Mouse (Mus musculus): ENCODE measurements around the gene Thumpd2.

Gene Thumpd2

GRCm38 (mm10) chr17:81064979-81065311 is at the start of gene Thumpd2:
Gene Thumpd2 (minus strand): TSS chr17:81065082.
- peak; percentile 96 for DNase-seq (ENCODE audit: low spot score)

- no peak for DNase-seq (ENCODE audit: low spot score)
Observed at GRCm38 (mm10) chr17:81104237-81104636, 39.4 kb upstream of the Thumpd2 start.

GRCm38 (mm10) chr17:81102866-81103265 is 38.0 kb upstream of the Thumpd2 start:
- DNase-seq (ENCODE audit: low spot score), result no peak

DNA sequence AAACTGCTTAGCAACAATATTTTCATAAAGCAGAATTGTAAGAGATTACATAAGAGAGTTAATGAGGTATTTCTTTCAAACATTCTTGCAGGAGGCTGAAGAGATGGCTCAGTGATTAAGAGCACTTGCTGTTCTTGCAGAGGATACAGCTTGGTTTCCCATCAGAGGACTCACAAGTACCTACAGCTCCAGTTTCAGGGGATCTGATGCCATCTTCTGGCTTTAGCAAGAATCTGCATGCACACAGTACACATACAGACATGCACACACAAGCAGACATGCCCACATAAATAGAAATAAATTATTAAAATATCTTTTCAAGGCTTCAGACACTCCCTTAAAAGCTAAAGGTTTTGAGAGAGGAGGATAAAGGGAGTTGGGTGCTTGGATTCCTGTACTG is 33.6 kb upstream of the Thumpd2 start:
- no peak for DNase-seq (ENCODE audit: low spot score)

DNA sequence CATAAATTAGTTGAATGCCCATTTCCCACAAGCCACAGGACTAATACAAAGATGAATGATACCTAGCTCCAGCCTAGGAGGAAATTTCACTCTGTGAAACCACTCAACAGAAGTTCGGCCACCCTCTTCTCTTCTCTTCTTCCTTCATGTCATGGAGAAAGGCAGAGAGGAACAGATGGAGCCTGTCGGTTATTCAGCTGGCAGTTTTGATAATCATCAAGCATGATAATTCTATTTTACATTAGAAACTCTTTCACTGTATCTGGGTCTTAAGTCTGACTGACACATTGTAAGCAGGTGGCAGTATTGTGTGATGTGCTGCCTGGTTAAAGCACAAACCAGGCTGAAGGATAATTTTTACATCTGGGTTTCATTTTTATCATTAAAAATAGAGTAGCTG is 31.6 kb upstream of the Thumpd2 start:
- no peak for DNase-seq (ENCODE audit: low spot score)

DNA sequence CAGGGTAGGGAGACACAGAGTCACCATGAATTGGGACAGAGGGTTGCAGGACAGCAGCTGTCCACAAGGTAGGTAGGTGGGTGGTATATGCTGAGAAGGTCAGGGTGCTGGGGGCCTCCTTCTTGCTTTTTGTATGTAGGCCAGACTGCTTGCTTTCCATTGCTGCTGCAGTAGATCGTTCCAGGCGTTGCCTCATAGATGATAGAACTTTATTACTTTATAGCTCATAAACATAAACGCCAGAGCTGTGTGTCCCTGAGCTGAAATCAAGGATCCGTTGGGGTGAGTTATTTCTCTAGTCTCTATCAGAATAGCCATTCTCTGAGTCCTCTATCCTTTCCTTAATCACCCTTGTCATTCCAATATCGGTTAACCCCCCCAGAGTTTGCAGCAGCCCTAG is 27.9 kb upstream of the Thumpd2 start:
- DNase-seq (ENCODE audit: low spot score), result no peak

DNA sequence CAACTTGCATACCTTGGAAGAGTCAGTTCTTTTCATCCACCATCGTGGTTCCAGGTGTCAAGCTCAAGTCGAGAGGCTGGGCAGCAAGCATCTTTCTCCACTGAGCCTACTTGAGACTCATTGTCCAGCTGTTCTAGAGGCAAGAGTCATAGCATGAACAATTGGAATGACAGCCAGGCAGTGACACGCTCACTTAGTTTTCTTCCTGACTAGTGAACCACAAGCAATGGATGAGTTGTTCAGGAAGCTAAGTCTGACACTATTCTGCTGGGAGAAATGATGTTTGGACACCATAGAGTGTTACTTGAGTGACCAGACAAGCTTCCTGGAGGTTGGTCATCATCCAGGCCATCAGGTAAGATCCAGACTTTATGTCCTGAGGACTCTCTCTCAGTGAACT is 24.0 kb upstream of the Thumpd2 start:
- no peak for DNase-seq (ENCODE audit: low spot score)

DNA sequence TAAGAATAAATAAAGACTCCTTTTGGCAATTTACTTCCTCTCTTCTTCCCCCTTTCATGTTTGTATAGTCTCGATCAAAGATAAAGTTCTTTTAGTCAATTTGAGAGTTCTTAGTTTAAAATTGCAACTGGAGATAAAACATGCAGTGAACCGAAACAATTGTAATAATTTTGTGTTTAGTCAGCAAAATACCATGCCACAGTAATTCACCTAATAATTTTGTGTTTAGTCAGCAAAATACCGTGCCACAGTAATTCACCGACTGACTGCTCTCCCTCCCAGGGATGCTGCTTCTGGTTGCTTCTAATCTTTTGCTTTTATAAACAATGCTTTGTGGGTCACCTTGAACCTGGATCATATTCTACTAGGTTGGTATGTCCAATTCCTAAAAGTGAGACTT is 22.9 kb upstream of the Thumpd2 start:
- DNase-seq (ENCODE audit: low spot score), result no peak

DNA sequence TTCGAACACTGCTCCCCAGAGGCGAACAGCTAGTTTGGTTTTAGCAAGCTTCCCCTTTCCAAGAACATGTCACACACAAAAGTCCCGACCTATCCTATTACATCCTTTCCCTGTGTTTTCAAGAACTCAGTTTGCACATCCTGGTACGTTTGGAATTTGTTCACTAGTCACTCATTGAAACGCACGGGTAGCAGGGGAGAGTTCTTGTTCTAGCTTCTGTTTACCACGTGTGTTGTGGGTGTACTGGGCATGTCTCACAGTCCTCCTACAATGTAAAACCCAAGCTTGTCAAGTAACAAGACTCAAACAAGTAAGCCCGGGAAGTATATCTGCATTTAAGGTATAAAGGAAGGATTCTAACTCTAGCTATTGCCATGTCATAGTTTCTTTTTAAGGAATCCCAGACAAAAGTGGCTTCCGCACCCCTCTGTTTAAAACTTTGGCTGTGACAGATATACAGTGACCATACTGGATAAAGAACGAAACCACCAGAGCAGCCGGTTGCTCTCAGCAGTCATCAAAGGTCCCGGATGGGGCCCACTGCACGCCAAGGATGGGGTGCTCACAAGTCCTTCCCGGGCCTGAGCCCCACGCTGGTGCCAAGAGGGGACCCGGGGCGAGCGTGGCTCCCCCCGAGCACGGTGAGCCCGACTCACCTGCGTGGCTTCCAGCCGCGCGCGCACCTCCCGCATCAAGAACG is 453 bp downstream of the Thumpd2 start:
- peak; percentile 39 for DNase-seq (ENCODE audit: low spot score)

GRCm38 (mm10) chr17:81063346-81063745 is 1.5 kb downstream of the Thumpd2 start:
- DNase-seq (ENCODE audit: low spot score), result peak; percentile 2

DNA sequence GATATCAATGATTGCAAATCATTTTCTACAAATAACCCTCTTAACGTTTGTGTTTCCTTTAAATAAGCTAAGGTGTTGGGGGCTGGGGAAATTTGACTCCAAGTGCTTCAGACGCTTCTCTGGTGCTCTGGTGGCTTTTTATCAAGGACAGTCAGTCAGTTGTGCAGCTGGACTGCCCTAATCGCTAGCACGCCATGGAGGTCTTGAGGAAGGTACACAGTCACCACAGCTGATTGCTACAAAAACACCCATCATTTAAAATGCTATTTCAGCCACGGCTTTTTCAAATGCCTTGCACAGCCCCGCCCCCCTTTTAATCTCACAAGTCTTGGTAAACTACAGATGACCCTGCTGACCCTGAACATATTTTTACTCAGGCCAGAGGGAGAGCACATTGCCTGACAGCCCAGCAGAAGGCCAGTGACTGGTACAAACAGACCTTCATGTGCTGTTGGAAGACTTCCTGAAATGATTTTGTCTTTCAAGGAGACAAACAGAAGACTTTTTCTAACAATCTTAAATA is 2.5 kb downstream of the Thumpd2 start:
- peak; percentile 41 for DNase-seq (ENCODE audit: low spot score)

DNA sequence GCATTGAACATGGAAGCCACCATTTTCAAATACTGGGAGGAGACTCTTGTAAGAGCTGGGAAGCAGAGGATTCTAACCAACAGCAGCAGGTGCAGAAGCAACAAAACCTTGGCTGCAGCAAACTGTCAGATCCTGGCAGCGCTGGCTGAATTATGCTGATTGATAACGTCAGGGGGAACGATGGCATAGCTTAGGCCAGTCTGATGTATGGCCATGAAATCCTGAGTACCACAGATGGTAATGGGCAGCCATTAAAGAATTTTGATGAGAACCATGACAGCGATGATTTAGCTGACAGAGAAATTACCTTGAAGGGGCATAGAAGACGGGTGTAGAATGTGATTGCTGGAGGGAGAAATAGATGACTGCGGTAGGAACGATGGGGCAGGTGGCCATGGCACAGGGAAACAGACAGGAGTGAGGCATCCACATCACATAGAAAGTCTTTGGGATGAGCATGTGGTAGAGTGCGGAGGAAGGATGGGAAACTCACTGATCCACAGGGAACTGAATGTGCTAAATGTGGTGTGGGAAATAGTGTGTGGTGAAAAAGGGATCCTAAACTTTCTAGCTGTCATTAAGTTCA is 8.0 kb downstream of the Thumpd2 start:
- DNase-seq (ENCODE audit: low spot score), result peak; percentile 19

GRCm38 (mm10) chr17:81056035-81056434 is 8.8 kb downstream of the Thumpd2 start:
- peak; percentile 13 for DNase-seq (ENCODE audit: low spot score)

DNA sequence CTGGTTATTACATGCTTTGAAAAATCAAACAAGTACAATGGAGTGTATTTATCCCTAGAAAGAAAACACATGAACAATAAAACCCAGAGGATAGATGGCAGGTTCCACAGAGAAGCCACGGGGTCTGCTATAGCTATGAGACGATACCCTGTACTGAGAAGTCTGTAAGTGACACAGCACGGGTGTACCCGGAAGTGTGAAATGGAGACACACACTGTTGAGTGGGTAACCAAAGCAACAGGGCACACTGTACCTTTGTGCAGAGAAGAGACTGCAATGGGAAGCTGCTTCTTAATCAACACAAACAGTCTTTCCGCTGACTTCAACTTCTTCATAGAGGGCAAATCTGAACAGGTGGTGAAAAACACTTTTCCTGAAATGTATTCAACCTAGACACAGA is 9.4 kb downstream of the Thumpd2 start:
- DNase-seq (ENCODE audit: low spot score), result no peak

GRCm38 (mm10) chr17:81053274-81053673 is 11.6 kb downstream of the Thumpd2 start:
- no peak for DNase-seq (ENCODE audit: low spot score)

- no peak for DNase-seq (ENCODE audit: low spot score)
Observed at GRCm38 (mm10) chr17:81047930-81048564, 16.8 kb downstream of the Thumpd2 start.

GRCm38 (mm10) chr17:81045525-81046150 is 19.2 kb downstream of the Thumpd2 start:
- peak; percentile 73 for DNase-seq (ENCODE audit: low spot score)

GRCm38 (mm10) chr17:81045115-81045514 is 19.8 kb downstream of the Thumpd2 start:
- no peak for DNase-seq (ENCODE audit: low spot score)

- DNase-seq (ENCODE audit: low spot score), result no peak
Observed at GRCm38 (mm10) chr17:81044356-81044755, 20.5 kb downstream of the Thumpd2 start.

- no peak for DNase-seq (ENCODE audit: low spot score)
Observed at GRCm38 (mm10) chr17:81041662-81042061, 23.2 kb downstream of the Thumpd2 start.

- no peak for DNase-seq (ENCODE audit: low spot score)
Observed at GRCm38 (mm10) chr17:81038707-81039408, 26.0 kb downstream of the Thumpd2 start.

DNA sequence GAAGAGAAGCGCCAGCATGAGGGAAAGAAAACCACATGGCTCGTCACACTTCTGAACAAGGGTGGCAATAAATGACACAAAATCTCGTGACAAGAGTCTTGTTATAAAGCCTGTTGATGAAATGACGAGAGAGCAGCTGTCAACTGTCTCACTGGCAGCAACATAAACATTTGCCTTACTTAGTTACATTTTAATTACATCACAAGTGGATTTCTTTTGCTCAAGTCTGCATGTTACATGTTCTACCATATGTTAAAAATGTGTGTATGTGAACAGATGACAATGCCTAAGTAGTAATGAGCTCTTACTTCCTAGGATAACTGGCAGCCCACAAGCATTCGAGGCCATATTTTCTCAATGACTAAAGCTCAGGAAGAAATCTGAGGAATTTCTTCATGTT is 29.5 kb downstream of the Thumpd2 start:
- no peak for DNase-seq (ENCODE audit: low spot score)
